In the genomic region with DNA sequence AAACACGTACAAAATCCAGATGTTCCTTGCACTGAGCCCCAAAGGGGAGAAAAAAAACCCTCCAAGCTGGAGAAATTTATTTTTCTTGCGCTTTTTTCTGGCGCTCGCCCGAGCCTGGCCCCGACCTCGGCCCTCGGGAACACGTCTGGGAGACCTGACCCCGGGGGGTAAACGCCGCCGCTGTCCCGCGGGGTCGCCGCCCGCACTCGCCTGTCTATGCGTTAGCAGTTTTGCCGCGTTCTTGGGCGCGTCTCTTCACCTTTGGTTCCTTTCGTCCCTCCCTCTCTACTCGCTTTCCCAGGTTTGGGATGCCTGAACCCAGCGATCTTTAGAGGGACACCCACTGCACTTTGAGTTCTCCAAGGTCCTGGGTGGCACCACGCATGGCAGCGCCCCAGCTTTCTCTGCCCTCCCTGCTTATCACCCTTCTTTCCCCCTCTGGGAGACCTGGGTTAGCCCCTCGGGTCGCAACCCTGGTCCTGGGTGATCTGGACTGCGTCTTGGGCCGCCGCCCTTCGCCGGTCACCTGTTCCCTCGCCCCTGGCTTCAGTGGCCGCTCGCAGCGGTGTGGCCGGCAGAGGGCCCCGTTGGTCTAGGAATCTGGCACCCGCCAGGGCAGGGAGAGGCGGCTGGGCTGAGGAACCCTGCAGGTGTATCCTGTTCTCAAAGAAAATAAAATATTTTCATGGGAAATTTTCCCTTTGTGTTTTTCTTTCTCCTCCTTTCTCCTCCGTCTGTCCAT, we compare ENCODE assay signal across 8 mouse cellular contexts. TPM values are rescaled to one million over a fixed set of nuclear protein-coding genes. Genes with fewer than 3 reads are reported as not detected.
DNase-seq lines count a peak whose midpoint lies in the region; ATAC-seq and TF ChIP-seq lines count a peak whose summit lies in the region.

No protein-coding gene starts in this region.

- peak; percentile 48 for TF ChIP-seq CTCF in cortical plate, adult 2 months (IDR thresholded peaks at IDR 0.05; ENCODE audit: extremely low read depth, insufficient read depth, low read length)
- TF ChIP-seq CTCF in intestine, postnatal 0 days (IDR thresholded peaks at IDR 0.05; ENCODE audit: low read depth): peak; percentile 88

- H3K4me3 ChIP-seq in cortical plate, adult 2 months (ENCODE audit: insufficient read depth, low read length): peak overlapping the region; percentile 68
- H3K4me3 ChIP-seq in intestine, postnatal 0 days (ENCODE audit: low read depth, low read length): peak overlapping the region; percentile 66
- peak overlapping the region; percentile 75 for H3K4me3 ChIP-seq in limb, embryonic 13.5 days
- H3K4me3 ChIP-seq in midbrain, embryonic 13.5 days (replicated peaks): peak overlapping the region; percentile 52

- peak overlapping the region; percentile 51 for H3K9ac ChIP-seq in intestine, postnatal 0 days (ENCODE audit: low read depth, low read length)
- H3K9ac ChIP-seq in limb, embryonic 13.5 days: peak overlapping the region; percentile 84
- peak overlapping the region; percentile 64; the same call in 1 of the 2 replicates for H3K9ac ChIP-seq in midbrain, embryonic 13.5 days (replicated peaks)

- H3K9me3 ChIP-seq in intestine, postnatal 0 days (ENCODE audit: control insufficient read depth): no peaks in the 10 kb centered on the region
- H3K9me3 ChIP-seq in limb, embryonic 13.5 days: no peaks in the 10 kb centered on the region
- no peaks in the 10 kb centered on the region for H3K9me3 ChIP-seq in midbrain, embryonic 13.5 days

- peak overlapping the region; percentile 6; the same call in 1 of the 2 replicates for H3K27ac ChIP-seq in cortical plate, adult 2 months (ENCODE audit: insufficient read depth, low read length)
- no peak overlapping the region for H3K27ac ChIP-seq in intestine, postnatal 0 days (ENCODE audit: low read depth, low read length)
- H3K27ac ChIP-seq in limb, embryonic 13.5 days: peak overlapping the region; percentile 76; the same call in 1 of the 2 replicates
- H3K27ac ChIP-seq in midbrain, embryonic 13.5 days: no peak overlapping the region

- DNase-seq in adrenal gland, adult 2 months: peak; percentile 86
- peak; percentile 48 to 76 for DNase-seq in spleen, postnatal 4 days (ENCODE audit: low spot score in 2 of 2)
- DNase-seq in T-cell, adult 2 months (ENCODE audit: low spot score): no peak

- peaks cover 61% of the 10 kb centered on the region for H3K27me3 ChIP-seq in intestine, postnatal 0 days (replicated peaks; ENCODE audit: control insufficient read depth, insufficient read depth, low read length)
- H3K27me3 ChIP-seq in limb, embryonic 13.5 days: peaks cover 77% of the 10 kb centered on the region
- H3K27me3 ChIP-seq in midbrain, embryonic 13.5 days: peaks cover 86% of the 10 kb centered on the region

- no peak for TF ChIP-seq POLR2A in cortical plate, adult 2 months (IDR thresholded peaks at IDR 0.05; ENCODE audit: extremely low read depth, insufficient read depth, low read length)

- WGBS in intestine, postnatal 0 days: under 1% methylated on average over 45 of the region's 45 CpGs
- WGBS in limb, embryonic 13.5 days: under 1% methylated on average over 45 of the region's 45 CpGs
- WGBS in midbrain, embryonic 13.5 days: 1% methylated on average over 45 of the region's 45 CpGs

- peak overlapping the region; percentile 94 for H3K4me2 ChIP-seq in intestine, postnatal 0 days (replicated peaks; ENCODE audit: low read depth)
- H3K4me2 ChIP-seq in limb, embryonic 13.5 days (replicated peaks): peak overlapping the region; percentile 89
- peak overlapping the region; percentile 70 for H3K4me2 ChIP-seq in midbrain, embryonic 13.5 days (replicated peaks)

- H3K4me1 ChIP-seq in cortical plate, adult 2 months (ENCODE audit: control insufficient read depth, insufficient read depth, low read length): peaks cover 5% of the 10 kb centered on the region
- H3K4me1 ChIP-seq in intestine, postnatal 0 days (replicated peaks; ENCODE audit: control insufficient read depth, insufficient read depth, low read length): no peaks in the 10 kb centered on the region; the same call in 1 of the 2 replicates
- H3K4me1 ChIP-seq in limb, embryonic 13.5 days: peaks cover 72% of the 10 kb centered on the region
- peaks cover 53% of the 10 kb centered on the region for H3K4me1 ChIP-seq in midbrain, embryonic 13.5 days (replicated peaks)

- peak; percentile 61 for ATAC-seq in granulocyte monocyte progenitor cell, adult 5-6 weeks (replicated peaks; ENCODE audit: poor library complexity, severe bottlenecking)
- peak; percentile 40; the same call in 1 of the 2 replicates for ATAC-seq in intestine, postnatal 0 days
- ATAC-seq in limb, embryonic 13.5 days (ENCODE audit: low FRiP score, low read depth): peak; percentile 48
- peak; percentile 62 for ATAC-seq in midbrain, embryonic 13.5 days

- no peaks in the 10 kb centered on the region for H3K36me3 ChIP-seq in intestine, postnatal 0 days (ENCODE audit: control insufficient read depth, insufficient read depth)
- no peaks in the 10 kb centered on the region for H3K36me3 ChIP-seq in limb, embryonic 13.5 days
- H3K36me3 ChIP-seq in midbrain, embryonic 13.5 days: no peaks in the 10 kb centered on the region

RNA-seq across cellular contexts. Expression of a gene that starts 0.9 kb away (rescaled TPM):
- 1 to 10 TPM in 1 of 2 experiments, under 1 TPM in 1; 0.58 to 2.7 TPM for total RNA-seq in adrenal gland, adult 2 months (2021)
- polyA plus RNA-seq in adrenal gland, adult 2 months (2012; rRNA removed): 2.4 and 2.6 TPM in 2 replicates
- 15.9 and 18.5 TPM in 2 replicates for polyA plus RNA-seq in cortical plate, adult 2 months (2012; rRNA removed)
- not detected in 2 replicates for total RNA-seq in granulocyte monocyte progenitor cell, adult 5-6 weeks (2014; fragmentation: Nextera tagmentation)
- not detected in 2 replicates for total RNA-seq in granulocyte monocyte progenitor cell, adult 5-6 weeks (2017)
- 2.2 and 2.4 TPM in 2 replicates for polyA plus RNA-seq in intestine, postnatal 0 days (2015; fragmentation: Nextera tagmentation; extraction: Ambion mirVana)
- polyA plus RNA-seq in limb, embryonic 13.5 days (2015; fragmentation: Nextera tagmentation; extraction: Ambion mirVana): 8.1 and 8.9 TPM in 2 replicates
- 2.9 and 6.0 TPM in 2 replicates for polyA plus RNA-seq in midbrain, embryonic 13.5 days (2015; fragmentation: Nextera tagmentation; extraction: Ambion mirVana)

RNA-seq across cellular contexts. Expression of a gene that starts 17.0 kb away (rescaled TPM):
- not detected for total RNA-seq in adrenal gland, adult 2 months (2021)
- not detected in 2 replicates for polyA plus RNA-seq in adrenal gland, adult 2 months (2012; rRNA removed)
- polyA plus RNA-seq in cortical plate, adult 2 months (2012; rRNA removed): 0.06 TPM in 1 of 2 replicates, not detected in the other
- total RNA-seq in granulocyte monocyte progenitor cell, adult 5-6 weeks (2014; fragmentation: Nextera tagmentation): not detected in 2 replicates
- not detected in 2 replicates for total RNA-seq in granulocyte monocyte progenitor cell, adult 5-6 weeks (2017)
- not detected in 2 replicates for polyA plus RNA-seq in intestine, postnatal 0 days (2015; fragmentation: Nextera tagmentation; extraction: Ambion mirVana)
- polyA plus RNA-seq in limb, embryonic 13.5 days (2015; fragmentation: Nextera tagmentation; extraction: Ambion mirVana): 2.6 and 3.1 TPM in 2 replicates
- 0.68 and 3.0 TPM in 2 replicates for polyA plus RNA-seq in midbrain, embryonic 13.5 days (2015; fragmentation: Nextera tagmentation; extraction: Ambion mirVana)

Comparison
In these comparisons a context has a peak if more than half of its experiments do, and no peak if none do; other contexts are left out.
1. H3K27ac ChIP-seq: peak in cortical plate, adult 2 months (single experiment) and limb, embryonic 13.5 days (single experiment); none in intestine, postnatal 0 days (single experiment) and midbrain, embryonic 13.5 days (single experiment).
2. Peak in every context shown above with its lines, with median percentiles within 50 percentile points of each other: H3K4me3 ChIP-seq, ATAC-seq, H3K4me2 ChIP-seq and H3K9ac ChIP-seq.